Mouse (Mus musculus) cerebellum, postnatal 10 days (tissue): Measurements from ENCODE around the gene Olfr318.
"Not testable (repeated sequence)": the region's sequence is repeated elsewhere in the genome, so short reads cannot be mapped to it uniquely, and the experiment has no call there.

ENCODE experiments used
- DNase-seq, 2 experiments: peaks; one replicate each; pipeline ENCODE4 v3.0.0; 2021; ENCODE audit warnings: mixed read lengths in 2 of 2

Olfr318 gene

GRCm38 (mm10) chr11:58723914-58724313 is at the start of gene Olfr318:
Gene Olfr318 (minus strand): TSS chr11:58724014.
- no peak for DNase-seq

GRCm38 (mm10) chr11:58772888-58773287 is 49.1 kb upstream of the Olfr318 start, which contains the start of gene Olfr315:
Gene Olfr315 (plus strand): TSS chr11:58773188.
- no peak for DNase-seq

GRCm38 (mm10) chr11:58752434-58752833 is 28.6 kb upstream of the Olfr318 start, which contains the start of gene Olfr316:
Gene Olfr316 (plus strand): TSS chr11:58752734.
- no peak for DNase-seq

GRCm38 (mm10) chr11:58751096-58751495 is 27.3 kb upstream of the Olfr318 start:
- DNase-seq, result not testable (repeated sequence)

GRCm38 (mm10) chr11:58738792-58739262 is 15.0 kb upstream of the Olfr318 start, which contains the start of gene Olfr317:
Gene Olfr317 (minus strand): TSS chr11:58739212.
- no peak for DNase-seq

GRCm38 (mm10) chr11:58733372-58733771 is 9.6 kb upstream of the Olfr318 start:
- DNase-seq, result peak; percentile 49 to 60

- not testable (repeated sequence) for DNase-seq
These were observed 4.3 kb upstream of the Olfr318 start for GRCm38 (mm10) chr11:58727896-58728650.

- no peak for DNase-seq
These were observed 4.1 kb downstream of the Olfr318 start for GRCm38 (mm10) chr11:58719701-58720100.

- not testable (repeated sequence) for DNase-seq
These were observed 6.1 kb downstream of the Olfr318 start for GRCm38 (mm10) chr11:58717723-58718122.

GRCm38 (mm10) chr11:58709086-58709485 is 14.7 kb downstream of the Olfr318 start:
- no peak for DNase-seq

GRCm38 (mm10) chr11:58698862-58699261 is 25.0 kb downstream of the Olfr318 start, which contains the start of gene Olfr319:
Gene Olfr319 (plus strand): TSS chr11:58699162.
- no peak for DNase-seq

- no peak for DNase-seq
These were observed 43.0 kb downstream of the Olfr318 start, which contains the start of gene Olfr320 for GRCm38 (mm10) chr11:58680799-58681198. Gene Olfr320 (plus strand): TSS chr11:58681099.

GRCm38 (mm10) chr11:58671825-58672224 is 52.0 kb downstream of the Olfr318 start:
- no peak for DNase-seq

- DNase-seq, result no peak
These were observed 54.6 kb downstream of the Olfr318 start for GRCm38 (mm10) chr11:58669252-58669651.
